Mouse (Mus musculus): ENCODE measurements around the gene Gm7995.
"Not testable (repeated sequence)": the region's sequence is repeated elsewhere in the genome, so short reads cannot be mapped to it uniquely, and the experiment has no call there.

The Gm7995 gene

GRCm38 (mm10) chr14:42309910-42310309 lies at the start of gene Gm7995:
Gene Gm7995, plus strand, starts transcription at chr14:42310210.
- not testable (repeated sequence) for DNase-seq (ENCODE audit: low spot score in 2 of 2)

DNA sequence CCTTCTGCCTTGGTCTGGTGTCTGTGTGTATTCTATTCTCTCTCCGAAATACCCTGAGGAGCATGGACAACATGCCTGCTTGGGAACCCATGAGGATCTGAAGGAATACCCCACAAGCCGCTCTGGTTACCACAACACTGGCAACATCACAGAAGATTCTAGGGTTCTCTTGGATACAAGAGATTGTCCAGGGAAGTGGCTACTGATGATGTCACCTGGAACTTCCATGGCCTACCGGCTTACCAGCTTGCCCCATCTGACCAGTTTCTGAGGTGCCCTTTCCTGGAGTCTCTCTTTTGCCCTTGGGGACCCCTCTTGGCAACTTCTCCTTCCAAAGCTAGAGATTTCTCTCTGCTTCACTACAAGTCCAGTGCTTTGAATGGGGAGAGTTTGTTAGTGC lies 12.8 kb upstream of the Gm7995 start, which contains the start of gene Gm9611:
TSS of gene Gm9611 (minus strand) at position 101 of the 400 bp plus-strand sequence.
- not testable (repeated sequence) for DNase-seq (ENCODE audit: low spot score in 2 of 2)

All from right cerebral cortex, postnatal 10 days (tissue).